Mouse (Mus musculus): ENCODE measurements around the gene Lrrc28.

- peak; percentile 15; the same call in 1 of the 2 replicates for TF ChIP-seq CTCF (IDR thresholded peaks at IDR 0.05)
- peak; percentile 51; the same call in 1 of the 2 replicates for TF ChIP-seq EP300 (IDR thresholded peaks at IDR 0.05)
These were observed 82.9 kb downstream of the Lrrc28 start for GRCm38 (mm10) chr7:67562176-67562575.
